Mouse (Mus musculus) MEL (cell line): ENCODE results near the gene Lrfn3.

ENCODE experiments used
- CTCF ChIP-seq, 3 experiments: IDR thresholded peaks in 2 of 3; conservative IDR thresholded peaks in 1 of 3; 2 replicates each; pipeline ENCODE4 v1.5.1; 2011 to 2012; ENCODE audit warnings: low read length in 3 of 3, low read depth in 2 of 3, mild to moderate bottlenecking in 2 of 3, improper control_type of control experiment in 1 of 3, inconsistent platforms in 1 of 3, mixed read lengths in 1 of 3, moderate library complexity in 1 of 3; ENCODE audit not compliant: control insufficient read depth in 1 of 3, insufficient read depth in 1 of 3, poor library complexity in 1 of 3, severe bottlenecking in 1 of 3
- ZMIZ1 ChIP-seq: IDR thresholded peaks from 2 replicates; pipeline ENCODE4 v1.6.1; 2012; ENCODE audit warnings: low read depth, mild to moderate bottlenecking, inconsistent platforms, low read length, improper control_type of control experiment, moderate library complexity

DNA sequence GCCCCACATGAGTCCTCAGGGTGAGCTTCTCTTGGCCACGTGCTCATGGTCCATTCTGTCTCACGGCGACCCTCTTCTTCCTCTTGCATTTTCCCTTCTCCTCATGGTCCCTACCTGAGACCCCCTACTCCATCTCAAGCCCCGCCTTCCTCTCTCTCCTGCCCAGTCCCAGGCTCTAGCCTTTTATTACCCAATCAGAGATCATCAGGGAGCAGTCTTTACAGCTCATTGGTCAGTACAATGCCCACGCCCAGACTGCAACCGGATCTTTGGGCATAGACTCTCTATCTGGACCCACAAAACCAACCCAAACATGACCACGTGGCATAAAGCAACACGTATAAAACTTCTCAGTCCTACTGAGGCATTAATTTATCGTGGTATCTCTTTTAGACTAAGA lies 21.5 kb upstream of the Lrfn3 start:
- no peak for TF ChIP-seq ZMIZ1
- TF ChIP-seq CTCF (IDR thresholded peaks at IDR 0.05 in 2 of 3, conservative IDR thresholded peaks at IDR 0.05 in 1 of 3; ENCODE audit: control insufficient read depth in 1 of 3, insufficient read depth in 1 of 3, low read depth in 2 of 3, low read length in 3 of 3, poor library complexity in 1 of 3, severe bottlenecking in 1 of 3), result no peak
